Mouse (Mus musculus) cortical plate, adult 2 months (tissue): ENCODE results near the gene Slc25a54. TPM values are rescaled to one million over a fixed set of nuclear protein-coding genes. Genes with fewer than 3 reads are reported as not detected.

ENCODE experiments used
- H3K27ac ChIP-seq: fragments of 200-500 bp; 2 replicates; pipeline ENCODE4 v1.5.1; 2012; ENCODE audit warnings: low read length, control low read depth, inconsistent platforms; ENCODE audit not compliant: insufficient read depth
- H3K4me1 ChIP-seq: fragments of 200-500 bp; 2 replicates; pipeline ENCODE4 v1.6.1; 2011; ENCODE audit warnings: low read length; ENCODE audit not compliant: control insufficient read depth, insufficient read depth
- H3K4me3 ChIP-seq: fragments of 200-500 bp; 2 replicates; pipeline ENCODE4 v1.5.1; 2011; ENCODE audit warnings: mild to moderate bottlenecking, low read length, control low read depth; ENCODE audit not compliant: insufficient read depth
- CTCF ChIP-seq: fragments of 200-500 bp; IDR thresholded peaks from 2 replicates; pipeline ENCODE4 v1.5.1; 2011; ENCODE audit warnings: mild to moderate bottlenecking, control low read depth, low read length; ENCODE audit not compliant: insufficient read depth; ENCODE audit errors: extremely low read depth
- POLR2A ChIP-seq: fragments of 200-500 bp; IDR thresholded peaks from 2 replicates; pipeline ENCODE4 v1.6.1; 2011; ENCODE audit warnings: mild to moderate bottlenecking, low read length, control low read depth; ENCODE audit not compliant: insufficient read depth; ENCODE audit errors: extremely low read depth
- polyA plus RNA-seq: library from polyadenylated mRNA; depleted of rRNA; stranded (reverse); fragments of >200 nt; gene quantifications from 2 replicates; pipeline ENCODE4 v1.2.3, GENCODE M21; 2012

Slc25a54 gene
- polyA plus RNA-seq, 1 experiment = not detected

GRCm38 (mm10) chr3:109122641-109123530, 42.6 kb downstream of the Slc25a54 start, which contains the start of gene Slc25a24:
TSS of gene Slc25a24 (plus strand) at chr3:109123149.
- H3K4me3 ChIP-seq = peak within 1 kb of the TSS; percentile 83
- TF ChIP-seq POLR2A (no peak), CTCF (no peak)
- H3K4me1 ChIP-seq = no peaks in the 10 kb centered on the region; the same call in 1 of the 2 replicates
- H3K27ac ChIP-seq = 0 out of 2 replicates have a peak within 1 kb of the TSS, but pooled peaks have one; percentile 5

DNA sequence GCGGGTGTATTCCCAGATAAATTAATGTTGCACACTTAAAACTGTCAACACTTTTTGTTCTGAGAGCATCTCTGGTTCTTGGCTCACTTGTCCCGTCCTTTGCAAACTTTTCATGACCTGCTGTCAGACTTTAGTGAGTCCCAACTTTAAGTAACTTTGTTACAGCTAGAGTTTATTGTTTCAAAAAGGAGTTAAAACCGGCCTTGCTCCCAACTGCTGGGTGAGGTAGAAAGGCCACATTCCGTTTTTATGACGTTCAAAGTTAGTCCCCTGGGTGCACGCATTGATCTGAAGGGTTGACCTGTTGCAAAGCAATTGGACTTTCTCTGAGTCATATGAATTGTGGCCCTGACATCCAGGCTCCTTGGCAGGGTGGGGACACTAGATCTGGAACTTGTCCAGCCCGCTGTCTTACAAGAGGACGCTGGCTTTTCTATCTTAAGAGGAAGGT, 43.3 kb downstream of the Slc25a54 start:
- TF ChIP-seq CTCF (no peak), POLR2A (no peak)
- Histone ChIP-seq H3K4me1 (no peaks in the 10 kb centered on the region; the same call in 1 of the 2 replicates), H3K4me3 (peak overlapping the region; percentile 83), H3K27ac (0 out of 2 replicates have a peak overlapping the region, but pooled peaks have one; percentile 5)

DNA sequence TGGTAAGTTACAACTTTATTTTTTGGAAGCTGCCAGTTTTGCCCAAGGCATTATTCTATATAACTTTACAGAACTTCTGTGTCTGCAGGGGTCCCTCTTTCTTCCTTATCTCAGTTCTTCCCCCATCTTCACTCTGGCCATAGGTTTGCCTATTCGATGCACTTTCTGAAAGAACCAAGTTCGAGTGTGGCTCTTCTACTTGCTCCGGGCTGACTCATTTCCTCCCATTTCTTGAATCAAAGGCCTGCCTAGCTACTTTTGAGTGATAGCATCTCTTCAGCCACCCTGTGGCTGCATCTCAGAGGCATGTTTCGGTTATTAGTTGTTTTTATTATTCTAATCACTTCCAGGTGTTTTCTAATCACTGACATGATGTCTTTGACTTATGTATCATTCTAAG, 43.8 kb downstream of the Slc25a54 start:
- no peaks in the 10 kb centered on the region; the same call in 1 of the 2 replicates for H3K4me1 ChIP-seq
- TF ChIP-seq POLR2A (no peak), CTCF (no peak)
- H3K4me3 ChIP-seq = no peak overlapping the region; the same call in 1 of the 2 replicates
- no peak overlapping the region for H3K27ac ChIP-seq

DNA sequence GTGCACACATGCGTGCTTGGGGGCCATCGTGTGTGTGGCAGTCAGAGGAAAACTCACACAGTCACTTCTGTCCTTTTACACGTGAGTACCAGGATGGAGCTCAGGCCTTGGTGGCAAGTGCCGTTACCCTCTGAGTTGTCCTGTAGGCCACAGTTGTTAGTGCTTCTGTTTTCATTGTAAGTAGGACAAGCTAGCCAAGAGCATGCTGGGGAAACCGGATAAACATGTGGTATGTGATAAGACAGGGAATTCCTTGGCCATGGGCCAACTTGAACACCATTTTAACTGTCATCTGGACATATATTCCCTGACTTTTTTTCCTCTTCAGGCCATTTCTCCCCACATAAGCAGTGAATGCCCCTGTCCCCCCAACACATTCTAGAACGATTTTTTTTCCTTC, 45.3 kb downstream of the Slc25a54 start:
- Histone ChIP-seq H3K4me3 (no peak overlapping the region), H3K27ac (no peak overlapping the region), H3K4me1 (no peaks in the 10 kb centered on the region; the same call in 1 of the 2 replicates)
- TF ChIP-seq POLR2A = no peak
- TF ChIP-seq CTCF = no peak

GRCm38 (mm10) chr3:109129768-109130167, 49.5 kb downstream of the Slc25a54 start:
- Histone ChIP-seq H3K4me3 (no peak overlapping the region), H3K4me1 (no peaks in the 10 kb centered on the region), H3K27ac (no peak overlapping the region)
- no peak for TF ChIP-seq POLR2A
- no peak for TF ChIP-seq CTCF

GRCm38 (mm10) chr3:109132966-109133365, 52.7 kb downstream of the Slc25a54 start:
- Histone ChIP-seq H3K4me1 (no peaks in the 10 kb centered on the region), H3K27ac (no peak overlapping the region), H3K4me3 (no peak overlapping the region)
- TF ChIP-seq CTCF = no peak
- TF ChIP-seq POLR2A = no peak

DNA sequence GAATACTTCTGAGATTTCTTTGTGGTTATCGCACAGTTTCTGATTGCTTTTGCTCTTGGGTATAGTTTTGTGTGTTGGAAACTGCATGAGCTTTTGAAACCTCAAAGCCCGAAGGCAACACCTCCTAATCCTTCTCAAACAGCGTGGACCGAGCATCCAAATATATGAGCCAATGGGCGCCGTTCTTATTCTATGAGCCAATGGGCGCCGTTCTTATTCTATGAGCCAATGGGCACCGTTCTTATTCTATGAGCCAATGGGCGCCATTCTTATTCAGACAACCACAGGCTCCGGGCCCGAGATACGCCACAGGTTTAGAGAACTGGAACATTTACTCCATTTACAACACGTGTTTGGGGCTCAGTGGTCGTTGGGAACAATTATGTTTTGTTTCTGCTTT, 53.8 kb downstream of the Slc25a54 start:
- no peak overlapping the region for H3K4me3 ChIP-seq

GRCm38 (mm10) chr3:109135352-109135751, 55.1 kb downstream of the Slc25a54 start:
- no peak overlapping the region for H3K27ac ChIP-seq
- H3K4me3 ChIP-seq = no peak overlapping the region
- TF ChIP-seq POLR2A = no peak
- no peak for TF ChIP-seq CTCF
- H3K4me1 ChIP-seq = no peaks in the 10 kb centered on the region

More for the DNA sequence above, 53.8 kb downstream of the Slc25a54 start:
- H3K4me1 ChIP-seq = no peaks in the 10 kb centered on the region
- H3K27ac ChIP-seq = no peak overlapping the region
- TF ChIP-seq CTCF = no peak
- TF ChIP-seq POLR2A = no peak

- no peak for TF ChIP-seq CTCF
- no peak for TF ChIP-seq POLR2A
- H3K4me3 ChIP-seq = no peak overlapping the region
- H3K27ac ChIP-seq = no peak overlapping the region
- no peaks in the 10 kb centered on the region for H3K4me1 ChIP-seq
These were observed 72.3 kb downstream of the Slc25a54 start for GRCm38 (mm10) chr3:109152561-109152960.
